Mouse (Mus musculus): Measurements from ENCODE around the gene Arfgap1. TPM values are rescaled to one million over a fixed set of nuclear protein-coding genes. Genes with fewer than 3 reads are reported as not detected.
A peak's percentile ranks its signal among the peaks of the same experiment; 100 is the strongest.

Gene Arfgap1
- 39.3 and 50.5 TPM in 2 replicates for total RNA-seq (2012; rRNA removed)
- polyA plus RNA-seq (2012; ENCODE audit: insufficient read depth in 1 of 2, insufficient read length in 2 of 2, low read depth in 1 of 2, low replicate concordance in 2 of 2, missing spikeins in 1 of 2): 10 to 100 TPM in 1 of 2 experiments, not detected in 1; 57.1 TPM

- Histone ChIP-seq H3K27ac (ENCODE audit: control insufficient read depth, low read depth, low read length) (peak within 1 kb of the TSS; percentile 51), H3K79me2 (ENCODE audit: control insufficient read depth, insufficient read depth, low read length, poor library complexity) (peaks cover 21% of the 10 kb centered on the region), H3K9me3 (replicated peaks; ENCODE audit: insufficient read depth, low read length) (no peaks in the 10 kb centered on the region), H3K27me3 (ENCODE audit: control insufficient read depth in 1 of 2, insufficient read depth in 2 of 2, low read length in 2 of 2) (no peaks in the 10 kb centered on the region), H3K36me3 (ENCODE audit: control insufficient read depth in 1 of 2, insufficient read depth in 2 of 2, low read length in 2 of 2) (peaks cover 1 to 11% of the 10 kb centered on the region in 2 experiments), H3K9ac (ENCODE audit: control insufficient read depth, low read depth, low read length, poor library complexity, severe bottlenecking) (peak within 1 kb of the TSS; percentile 83), H3K4me3 (ENCODE audit: control insufficient read depth in 1 of 2, insufficient read depth in 1 of 2, low read depth in 2 of 2, low read length in 2 of 2) (peak within 1 kb of the TSS; percentile 72 to 88), H3K4me1 (ENCODE audit: control insufficient read depth in 1 of 2, insufficient read depth in 2 of 2, low read length in 2 of 2) (peaks cover 2 to 7% of the 10 kb centered on the region in 2 experiments; a peak in 2 of 4 replicates)
- peak; percentile 94 for DNase-seq (ENCODE audit: low read depth, low spot score)
- TF ChIP-seq MAFK (IDR thresholded peaks at IDR 0.05; ENCODE audit: borderline replicate concordance, low read depth, low read length) (no peak), POLR2A (IDR thresholded peaks at IDR 0.05; ENCODE audit: control insufficient read depth in 1 of 2, insufficient read depth in 1 of 2, low read depth in 1 of 2, low read length in 2 of 2, poor library complexity in 1 of 2) (peak; percentile 79 to 98), ELF1 (IDR thresholded peaks at IDR 0.05; ENCODE audit: low read depth, low read length) (peak; percentile 97), KAT2A (conservative IDR thresholded peaks at IDR 0.05; ENCODE audit: low read depth, low read length) (peak; percentile 81), CHD1 (IDR thresholded peaks at IDR 0.05; ENCODE audit: low read depth, low read length) (no peak), NELFE (IDR thresholded peaks at IDR 0.05; ENCODE audit: low read depth, low read length) (peak; percentile 96), SIN3A (IDR thresholded peaks at IDR 0.05; ENCODE audit: low read length) (peak; percentile 90), USF2 (IDR thresholded peaks at IDR 0.05; ENCODE audit: borderline replicate concordance in 1 of 2, insufficient read depth in 1 of 2, low read depth in 1 of 2, low read length in 2 of 2) (no peak), E2F4 (IDR thresholded peaks at IDR 0.05; ENCODE audit: borderline replicate concordance, low read depth, low read length) (no peak), HCFC1 (IDR thresholded peaks at IDR 0.05; ENCODE audit: low read depth, low read length) (peak; percentile 94), CHD2 (IDR thresholded peaks at IDR 0.05; ENCODE audit: low read length) (no peak), TCF12 (IDR thresholded peaks at IDR 0.05; ENCODE audit: low read depth, low read length) (peak; percentile 75), EP300 (IDR thresholded peaks at IDR 0.05; ENCODE audit: low read depth in 1 of 2, low read length in 2 of 2) (peak in 1 of 2 experiments; percentile 41; a peak in 1 of 4 replicates), MAX (IDR thresholded peaks at IDR 0.05; ENCODE audit: low read length) (peak; percentile 83), TBP (IDR thresholded peaks at IDR 0.05; ENCODE audit: low read depth, low read length) (peak; percentile 78), MAZ (IDR thresholded peaks at IDR 0.05; ENCODE audit: low read depth, low read length) (peak; percentile 77), USF1 (IDR thresholded peaks at IDR 0.05; ENCODE audit: low read depth, low read length) (0 out of 2 replicates have a peak, but pooled peaks have one; percentile 30), MYC (IDR thresholded peaks at IDR 0.05; ENCODE audit: low read depth, low read length) (peak; percentile 78), BHLHE40 (IDR thresholded peaks at IDR 0.05; ENCODE audit: borderline replicate concordance, low read depth, low read length) (no peak), ETS1 (IDR thresholded peaks at IDR 0.05; ENCODE audit: low read depth, low read length) (peak; percentile 56), MXI1 (IDR thresholded peaks at IDR 0.05; ENCODE audit: low read depth, low read length) (peak; percentile 87), CTCF (IDR thresholded peaks at IDR 0.05 in 2 of 3, conservative IDR thresholded peaks at IDR 0.05 in 1 of 3; ENCODE audit: control insufficient read depth in 1 of 3, insufficient read depth in 1 of 3, low read depth in 2 of 3, low read length in 3 of 3, poor library complexity in 1 of 3, severe bottlenecking in 1 of 3) (no peak), ZNF384 (IDR thresholded peaks at IDR 0.05; ENCODE audit: low read depth, low read length) (no peak), NRF1 (IDR thresholded peaks at IDR 0.05; ENCODE audit: insufficient read depth, low read depth, low read length, poor library complexity, severe bottlenecking) (peak; percentile 46; the same call in 1 of the 2 replicates), ZMIZ1 (IDR thresholded peaks at IDR 0.05; ENCODE audit: low read depth, low read length) (peak; percentile 96), POLR2AphosphoS2 (IDR thresholded peaks at IDR 0.05; ENCODE audit: low read length) (peak; percentile 94)
Observed at GRCm38 (mm10) chr2:180967010-180967763, at the start of gene Arfgap1. Arfgap1 (plus strand) TSS chr2:180967225.
